Mouse (Mus musculus): ENCODE results near the gene Ly6g5b. TPM values are rescaled to one million over a fixed set of nuclear protein-coding genes. Genes with fewer than 3 reads are reported as not detected.
"Not testable (repeated sequence)": the region's sequence is repeated elsewhere in the genome, so short reads cannot be mapped to it uniquely, and the experiment has no call there.

Ly6g5b gene
- polyA plus RNA-seq, 1 experiment: 1.3 TPM

- H3K4me1 ChIP-seq (ENCODE audit: control insufficient read depth, insufficient read depth, low read length): peaks cover 3% of the 10 kb centered on the region; the same call in 1 of the 2 replicates
- TF ChIP-seq POLR2A (IDR thresholded peaks at IDR 0.05; ENCODE audit: extremely low read depth, insufficient read depth, low read length) (no peak), CTCF (IDR thresholded peaks at IDR 0.05; ENCODE audit: extremely low read depth, insufficient read depth, low read length) (no peak)
- H3K27ac ChIP-seq (ENCODE audit: insufficient read depth, low read length): no peak overlapping the region
- no peak overlapping the region for H3K4me3 ChIP-seq (ENCODE audit: insufficient read depth, low read length)
These were observed 13.8 kb upstream of the Ly6g5b start for GRCm38 (mm10) chr17:35128996-35129395.

- Histone ChIP-seq H3K27ac (ENCODE audit: insufficient read depth, low read length) (no peak overlapping the region), H3K4me3 (ENCODE audit: insufficient read depth, low read length) (peak overlapping the region; percentile 69), H3K4me1 (ENCODE audit: control insufficient read depth, insufficient read depth, low read length) (peaks cover 3% of the 10 kb centered on the region; the same call in 1 of the 2 replicates)
- TF ChIP-seq CTCF (IDR thresholded peaks at IDR 0.05; ENCODE audit: extremely low read depth, insufficient read depth, low read length) (no peak), POLR2A (IDR thresholded peaks at IDR 0.05; ENCODE audit: extremely low read depth, insufficient read depth, low read length) (no peak)
These were observed 11.8 kb upstream of the Ly6g5b start for GRCm38 (mm10) chr17:35127017-35127416.

- Histone ChIP-seq H3K27ac (ENCODE audit: insufficient read depth, low read length) (peak within 1 kb of the TSS; percentile 75), H3K4me1 (ENCODE audit: control insufficient read depth, insufficient read depth, low read length) (peaks cover 3% of the 10 kb centered on the region; the same call in 1 of the 2 replicates), H3K4me3 (ENCODE audit: insufficient read depth, low read length) (peak within 1 kb of the TSS; percentile 69)
- TF ChIP-seq CTCF (IDR thresholded peaks at IDR 0.05; ENCODE audit: extremely low read depth, insufficient read depth, low read length): no peak
- no peak for TF ChIP-seq POLR2A (IDR thresholded peaks at IDR 0.05; ENCODE audit: extremely low read depth, insufficient read depth, low read length)
These were observed 11.0 kb upstream of the Ly6g5b start, which contains the start of gene D17H6S53E for GRCm38 (mm10) chr17:35126206-35126611. Gene D17H6S53E, plus strand, starts transcription at chr17:35126373.

- peak overlapping the region; percentile 15; the same call in 1 of the 2 replicates for H3K27ac ChIP-seq (ENCODE audit: insufficient read depth, low read length)
These were observed 10.3 kb upstream of the Ly6g5b start for GRCm38 (mm10) chr17:35125578-35125977.

GRCm38 (mm10) chr17:35125081-35125480 is 9.9 kb upstream of the Ly6g5b start:
- peak overlapping the region; percentile 69; the same call in 1 of the 2 replicates for H3K4me3 ChIP-seq (ENCODE audit: insufficient read depth, low read length)
- TF ChIP-seq CTCF (IDR thresholded peaks at IDR 0.05; ENCODE audit: extremely low read depth, insufficient read depth, low read length) (no peak), POLR2A (IDR thresholded peaks at IDR 0.05; ENCODE audit: extremely low read depth, insufficient read depth, low read length) (no peak)
- peaks cover 3% of the 10 kb centered on the region; the same call in 1 of the 2 replicates for H3K4me1 ChIP-seq (ENCODE audit: control insufficient read depth, insufficient read depth, low read length)
- H3K27ac ChIP-seq (ENCODE audit: insufficient read depth, low read length): 0 out of 2 replicates have a peak overlapping the region, but pooled peaks have one; percentile 15

More at GRCm38 (mm10) chr17:35125578-35125977, 10.3 kb upstream of the Ly6g5b start:
- H3K4me1 ChIP-seq (ENCODE audit: control insufficient read depth, insufficient read depth, low read length): peaks cover 3% of the 10 kb centered on the region; the same call in 1 of the 2 replicates
- peak overlapping the region; percentile 69; the same call in 1 of the 2 replicates for H3K4me3 ChIP-seq (ENCODE audit: insufficient read depth, low read length)
- TF ChIP-seq CTCF (IDR thresholded peaks at IDR 0.05; ENCODE audit: extremely low read depth, insufficient read depth, low read length): no peak
- no peak for TF ChIP-seq POLR2A (IDR thresholded peaks at IDR 0.05; ENCODE audit: extremely low read depth, insufficient read depth, low read length)

- not testable (repeated sequence) for H3K27ac ChIP-seq (ENCODE audit: insufficient read depth, low read length); H3K4me3 ChIP-seq (ENCODE audit: insufficient read depth, low read length); H3K4me1 ChIP-seq (ENCODE audit: control insufficient read depth, insufficient read depth, low read length)
These were observed 9.2 kb upstream of the Ly6g5b start for GRCm38 (mm10) chr17:35124261-35124896.

- H3K4me1 ChIP-seq (ENCODE audit: control insufficient read depth, insufficient read depth, low read length); H3K27ac ChIP-seq (ENCODE audit: insufficient read depth, low read length); H3K4me3 ChIP-seq (ENCODE audit: insufficient read depth, low read length): not testable (repeated sequence)
These were observed 8.1 kb upstream of the Ly6g5b start for GRCm38 (mm10) chr17:35123287-35123686.

GRCm38 (mm10) chr17:35121871-35122303 is 6.7 kb upstream of the Ly6g5b start, which contains the start of gene Csnk2b:
Gene Csnk2b, minus strand, starts transcription at chr17:35122053.
- peak; percentile 39 for TF ChIP-seq CTCF (IDR thresholded peaks at IDR 0.05; ENCODE audit: extremely low read depth, insufficient read depth, low read length)
- TF ChIP-seq POLR2A (IDR thresholded peaks at IDR 0.05; ENCODE audit: extremely low read depth, insufficient read depth, low read length): peak; percentile 29; the same call in 1 of the 2 replicates
- Histone ChIP-seq H3K4me3 (ENCODE audit: insufficient read depth, low read length) (peak within 1 kb of the TSS; percentile 79), H3K27ac (ENCODE audit: insufficient read depth, low read length) (peak within 1 kb of the TSS; percentile 43), H3K4me1 (ENCODE audit: control insufficient read depth, insufficient read depth, low read length) (peaks cover 2% of the 10 kb centered on the region; the same call in 1 of the 2 replicates)

GRCm38 (mm10) chr17:35121143-35121799 is 6.0 kb upstream of the Ly6g5b start, which contains the start of gene Gpank1:
Gene Gpank1, plus strand, starts transcription at chr17:35121455.
- H3K27ac ChIP-seq (ENCODE audit: insufficient read depth, low read length): peak within 1 kb of the TSS; percentile 43
- peaks cover 2% of the 10 kb centered on the region; the same call in 1 of the 2 replicates for H3K4me1 ChIP-seq (ENCODE audit: control insufficient read depth, insufficient read depth, low read length)
- H3K4me3 ChIP-seq (ENCODE audit: insufficient read depth, low read length): peak within 1 kb of the TSS; percentile 79
- no peak for TF ChIP-seq CTCF (IDR thresholded peaks at IDR 0.05; ENCODE audit: extremely low read depth, insufficient read depth, low read length)
- peak; percentile 80 for TF ChIP-seq POLR2A (IDR thresholded peaks at IDR 0.05; ENCODE audit: extremely low read depth, insufficient read depth, low read length)
